Mouse (Mus musculus): ENCODE results near the gene Gnaq.

- TF ChIP-seq POLR2A (IDR thresholded peaks at IDR 0.05; ENCODE audit: borderline replicate concordance, insufficient read depth, low read length) (no peak), CTCF (IDR thresholded peaks at IDR 0.05; ENCODE audit: borderline replicate concordance, insufficient read depth, low read depth, low read length) (no peak)
These were observed 225.5 kb downstream of the Gnaq start for GRCm38 (mm10) chr19:16358148-16358547.
